Mouse (Mus musculus) gonadal fat pad, adult 2 months (tissue): Measurements from ENCODE around the gene Trim17. TPM values are rescaled to one million over a fixed set of nuclear protein-coding genes. Genes with fewer than 3 reads are reported as not detected.

Experiments used
- DNase-seq: peaks from one replicate; pipeline ENCODE4 v3.0.0-alpha.2; 2012; ENCODE audit warnings: low read depth
- polyA plus RNA-seq: library from polyadenylated mRNA; depleted of rRNA; stranded (reverse); fragments of >200 nt; gene quantifications from 2 replicates; pipeline ENCODE4 v1.2.3, GENCODE M21; 2012; rRNA removed

The Trim17 gene
- polyA plus RNA-seq, 1 experiment = 0.39 TPM

DNA sequence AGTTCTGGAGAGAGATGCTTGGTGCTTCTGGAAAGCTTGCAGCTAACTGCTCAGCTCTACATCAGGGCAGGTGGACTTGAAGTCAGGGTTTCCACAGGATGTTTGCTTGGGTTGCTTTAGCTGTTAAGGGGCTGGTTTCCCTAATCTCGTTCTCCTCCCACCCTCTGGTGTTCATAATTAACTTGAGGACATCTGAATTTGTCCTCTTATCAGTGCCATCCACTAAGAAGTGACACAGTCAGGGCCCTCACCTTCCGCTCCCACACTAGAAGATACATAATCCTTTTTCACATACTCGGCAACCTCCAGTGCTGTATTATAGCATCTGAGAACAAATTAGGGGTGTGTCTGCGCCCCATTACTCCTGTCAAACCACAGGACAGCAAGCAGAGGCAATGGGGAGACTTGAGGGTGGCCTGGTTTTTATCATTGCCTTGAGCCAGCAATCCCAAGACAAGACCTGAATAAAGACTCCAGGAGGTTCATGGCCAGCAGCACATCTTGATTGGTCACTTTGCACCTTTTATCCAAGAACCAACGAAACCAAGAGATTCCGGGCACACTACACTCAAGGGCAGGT lies 38.7 kb downstream of the Trim17 start:
- DNase-seq = no peak

GRCm38 (mm10) chr11:58994337-58994826 lies 39.9 kb downstream of the Trim17 start:
- DNase-seq = no peak

DNA sequence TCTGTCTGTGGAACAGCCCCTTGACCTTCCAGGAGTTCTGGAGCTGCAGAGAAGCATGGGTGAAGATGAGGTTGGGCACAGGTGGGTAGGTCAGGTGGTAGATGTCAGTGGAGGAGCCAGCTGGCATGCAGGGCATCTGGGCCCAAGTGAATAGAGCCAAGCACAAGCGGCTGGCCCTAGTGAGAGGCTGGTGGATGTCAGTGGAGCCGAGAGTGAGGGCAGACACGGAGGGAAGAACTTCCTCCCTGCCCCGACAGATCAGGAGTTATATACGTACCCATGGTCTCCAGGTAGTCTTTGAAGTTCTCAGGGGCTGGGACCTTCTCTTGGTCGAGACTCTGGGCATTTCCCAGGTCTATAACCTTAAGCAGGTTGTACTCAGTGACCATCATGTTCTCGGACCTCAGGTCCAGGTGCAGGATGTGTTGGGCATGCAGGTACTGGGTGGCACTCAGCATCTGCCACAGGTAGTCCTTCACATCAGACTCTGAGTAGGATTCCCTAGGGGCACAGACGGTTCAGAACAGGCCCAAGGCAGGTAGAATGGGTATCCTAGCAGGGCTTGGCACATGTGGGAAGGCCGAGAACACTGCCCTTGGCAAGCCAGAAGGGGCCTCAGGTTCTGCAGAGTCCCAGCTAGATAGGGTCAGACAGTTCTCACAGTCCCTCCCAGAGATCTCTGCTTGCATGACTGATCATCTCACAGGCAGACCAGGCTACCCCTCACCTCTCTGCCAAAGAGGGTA lies 40.7 kb downstream of the Trim17 start:
- no peak for DNase-seq

DNA sequence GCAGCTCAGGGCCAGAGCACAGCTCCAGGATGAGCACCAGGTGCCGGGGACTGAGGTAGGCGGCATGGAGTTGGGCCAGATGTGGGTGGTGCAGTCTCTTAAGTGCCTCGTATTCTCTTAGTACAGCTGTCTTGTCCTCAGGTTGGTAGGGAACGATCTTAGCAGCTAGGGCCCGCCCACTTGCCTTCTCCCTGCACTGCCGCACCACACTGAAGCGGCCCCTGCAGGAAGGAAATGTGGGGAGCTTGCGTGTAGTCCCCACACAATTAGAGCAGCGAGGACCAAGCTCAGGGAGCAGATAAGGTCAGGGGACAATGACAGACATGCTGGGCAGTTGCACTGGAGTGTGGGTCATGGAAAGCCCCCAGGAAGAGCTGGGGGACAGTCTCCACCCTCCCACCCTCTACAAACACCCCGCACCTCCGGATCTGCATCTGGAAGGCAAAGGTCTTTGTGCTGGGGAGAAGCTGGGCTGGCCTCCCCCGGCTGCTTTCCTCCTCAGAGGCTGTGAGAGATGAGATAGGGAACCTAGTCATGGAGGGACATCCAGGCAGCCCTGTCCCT lies 41.4 kb downstream of the Trim17 start:
- DNase-seq = no peak

DNA sequence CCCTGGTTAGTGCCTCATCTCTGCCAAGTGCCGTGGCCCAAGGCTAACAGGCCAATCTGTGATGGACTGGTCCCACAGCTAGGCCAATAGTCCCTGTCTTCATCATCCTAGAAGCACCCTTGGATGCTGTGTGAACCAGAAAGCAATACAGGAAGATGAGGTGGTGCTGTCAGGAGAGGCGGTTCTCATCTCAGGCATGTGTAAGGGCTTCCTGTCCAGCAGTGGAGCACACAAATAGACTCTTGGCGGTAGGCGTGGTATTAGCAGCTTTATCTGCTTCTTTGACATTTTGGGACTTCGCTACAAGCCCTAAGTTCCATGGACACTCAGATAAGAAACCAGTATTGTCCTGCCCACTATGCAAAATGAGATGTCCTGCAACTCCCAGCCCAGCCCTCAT lies 43.1 kb downstream of the Trim17 start:
- no peak for DNase-seq

DNA sequence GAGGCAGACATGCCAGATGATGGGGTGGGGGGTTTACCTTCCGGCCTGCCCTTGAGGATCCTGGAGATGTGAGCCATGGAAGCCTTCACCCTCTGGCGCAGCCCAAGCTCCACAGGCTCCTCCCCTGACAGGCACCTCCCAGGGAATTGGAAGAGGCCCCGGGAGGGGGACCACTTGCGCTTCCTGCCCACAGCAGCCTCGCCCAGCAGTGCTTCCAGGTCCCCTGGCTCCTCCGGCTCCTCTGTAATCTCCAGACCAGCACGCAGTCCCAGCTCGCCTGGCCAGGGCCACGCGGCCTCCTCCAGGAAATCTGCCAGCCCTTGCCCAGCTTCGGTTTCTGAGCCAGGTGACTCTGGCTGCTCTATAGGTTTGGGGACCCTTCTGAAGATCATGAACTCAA lies 44.7 kb downstream of the Trim17 start:
- no peak for DNase-seq

GRCm38 (mm10) chr11:58999830-59000229 lies 45.3 kb downstream of the Trim17 start:
- no peak for DNase-seq

- DNase-seq = no peak
Observed at GRCm38 (mm10) chr11:59000635-59001034, 46.1 kb downstream of the Trim17 start.

GRCm38 (mm10) chr11:59002327-59003079 lies 48.0 kb downstream of the Trim17 start:
- no peak for DNase-seq

DNA sequence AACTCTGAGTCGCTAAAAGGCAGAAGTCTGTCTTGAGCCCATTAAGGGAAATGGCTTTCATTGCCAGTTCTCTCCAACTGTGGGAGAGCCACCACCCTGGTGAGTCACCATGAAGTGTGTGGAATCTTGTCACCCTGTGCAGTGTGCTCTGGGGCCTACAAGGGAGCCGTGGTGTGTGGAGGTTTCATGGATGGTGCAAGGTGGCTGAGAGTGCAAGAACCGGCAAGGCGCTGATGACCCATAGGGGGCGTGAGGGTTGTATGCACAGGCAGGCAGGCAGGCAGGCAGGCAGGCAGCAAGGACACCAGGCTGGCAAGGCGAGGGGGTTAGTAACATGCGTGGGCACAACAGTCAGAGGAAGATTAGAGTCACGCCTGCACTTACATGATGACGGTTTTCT lies 60.6 kb downstream of the Trim17 start:
- DNase-seq = no peak

Other genes with a start within 250 kb of the Trim17 start
- not detected in 2 replicates for gene Olfr318, start 230.7 kb upstream of the Trim17 start, polyA plus RNA-seq
- not detected in 2 replicates for gene Olfr317, start 215.5 kb upstream of the Trim17 start, polyA plus RNA-seq
- gene Olfr316, start 202.0 kb upstream of the Trim17 start, polyA plus RNA-seq = not detected in 2 replicates
- not detected in 2 replicates for gene Olfr315, start 181.5 kb upstream of the Trim17 start, polyA plus RNA-seq
- gene Olfr314, start 171.7 kb upstream of the Trim17 start, polyA plus RNA-seq = not detected in 2 replicates
- gene Fam183b, start 152.7 kb upstream of the Trim17 start, polyA plus RNA-seq = 3.3 and 4.8 TPM in 2 replicates
- gene Olfr313, start 139.7 kb upstream of the Trim17 start, polyA plus RNA-seq = not detected in 2 replicates
- not detected in 2 replicates for gene Olfr312, start 125.4 kb upstream of the Trim17 start, polyA plus RNA-seq
- gene Olfr311, start 115.4 kb upstream of the Trim17 start, polyA plus RNA-seq = not detected in 2 replicates
- 4.6 and 6.2 TPM in 2 replicates for gene Gm12258, start 107.5 kb upstream of the Trim17 start, polyA plus RNA-seq
- gene 2810021J22Rik, start 87.5 kb upstream of the Trim17 start, polyA plus RNA-seq = 7.6 and 9.1 TPM in 2 replicates
- gene Zfp39, start 50.5 kb upstream of the Trim17 start, polyA plus RNA-seq = 1.2 and 1.9 TPM in 2 replicates
- 0.03 TPM in 1 of 2 replicates, not detected in the other for gene Btnl10, start 36.8 kb upstream of the Trim17 start, polyA plus RNA-seq
- 163 and 165 TPM in 2 replicates for gene Rnf187, start 15.8 kb upstream of the Trim17 start, polyA plus RNA-seq
- 0.97 and 1.6 TPM in 2 replicates for gene Hist3h2ba, start 5.8 kb upstream of the Trim17 start, polyA plus RNA-seq
- 20.3 and 21.6 TPM in 2 replicates for gene Hist3h2a, start within 50 bp of the Trim17 start, polyA plus RNA-seq
- 22.6 and 25.2 TPM in 2 replicates for gene Trim11, start 23.4 kb downstream of the Trim17 start, polyA plus RNA-seq
- 0.37 and 0.70 TPM in 2 replicates for gene Obscn, start 181.7 kb downstream of the Trim17 start, polyA plus RNA-seq
- 4.0 and 4.2 TPM in 2 replicates for gene Iba57, start 209.1 kb downstream of the Trim17 start, polyA plus RNA-seq
- gene Gjc2, start 228.5 kb downstream of the Trim17 start, polyA plus RNA-seq = 2.8 and 4.4 TPM in 2 replicates
- gene Guk1, start 237.5 kb downstream of the Trim17 start, polyA plus RNA-seq = 132 and 184 TPM in 2 replicates
- gene Mrpl55, start 247.8 kb downstream of the Trim17 start, polyA plus RNA-seq = 47.7 and 62.4 TPM in 2 replicates